Mouse (Mus musculus): ENCODE data around the gene Sorl1. TPM values are rescaled to one million over a fixed set of nuclear protein-coding genes. Genes with fewer than 3 reads are reported as not detected.

Gene Sorl1
- polyA plus RNA-seq, 1 experiment, result 3.5 TPM

DNA sequence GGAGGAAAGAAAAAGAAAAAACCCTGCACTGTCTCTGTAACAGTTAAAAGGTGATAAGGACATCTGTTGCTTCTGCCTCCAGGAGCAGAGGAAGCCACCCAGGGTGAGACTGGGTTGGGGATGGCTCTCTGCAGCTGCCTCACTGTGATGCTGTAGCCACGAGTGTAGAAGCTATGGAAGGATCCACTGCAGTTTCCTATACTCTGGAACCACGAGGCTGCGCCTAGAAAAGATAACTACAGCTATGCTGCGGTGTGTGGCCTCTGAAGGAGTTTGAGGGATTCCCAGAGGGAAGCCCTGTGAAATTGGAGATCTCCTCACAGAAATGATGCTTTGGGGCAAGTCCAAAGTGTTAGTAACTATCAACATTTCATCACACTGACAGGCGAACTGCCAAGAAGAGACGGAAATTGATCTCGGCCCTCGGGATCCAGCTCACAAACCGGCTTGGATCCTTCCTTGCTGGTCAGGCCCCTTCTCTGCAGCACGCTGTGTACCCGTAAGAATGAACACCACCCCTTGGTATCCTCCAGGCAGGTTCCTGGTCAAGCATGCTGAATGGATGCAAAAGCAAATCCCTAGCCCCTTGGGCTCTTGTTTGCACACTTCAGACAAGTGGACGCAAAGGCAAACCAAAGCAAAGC lies 71.3 kb downstream of the Sorl1 start:
- Histone ChIP-seq H3K27ac (ENCODE audit: insufficient read depth, low read length) (no peak overlapping the region), H3K4me3 (ENCODE audit: insufficient read depth, low read length) (no peak overlapping the region), H3K4me1 (ENCODE audit: control insufficient read depth, insufficient read depth, low read length) (0 out of 2 replicates have a peak, but pooled peaks cover 5% of the 10 kb centered on the region)
- no peak for TF ChIP-seq CTCF (IDR thresholded peaks at IDR 0.05; ENCODE audit: borderline replicate concordance, insufficient read depth, low read length)
- no peak for TF ChIP-seq POLR2A (IDR thresholded peaks at IDR 0.05; ENCODE audit: low read depth, low read length)

- TF ChIP-seq CTCF (IDR thresholded peaks at IDR 0.05; ENCODE audit: borderline replicate concordance, insufficient read depth, low read length), result no peak
- TF ChIP-seq POLR2A (IDR thresholded peaks at IDR 0.05; ENCODE audit: low read depth, low read length), result no peak
- Histone ChIP-seq H3K4me1 (ENCODE audit: control insufficient read depth, insufficient read depth, low read length) (0 out of 2 replicates have a peak, but pooled peaks cover 5% of the 10 kb centered on the region), H3K27ac (ENCODE audit: insufficient read depth, low read length) (no peak overlapping the region), H3K4me3 (ENCODE audit: insufficient read depth, low read length) (no peak overlapping the region)
Observed at GRCm38 (mm10) chr9:42048542-42048941, 75.6 kb downstream of the Sorl1 start.

DNA sequence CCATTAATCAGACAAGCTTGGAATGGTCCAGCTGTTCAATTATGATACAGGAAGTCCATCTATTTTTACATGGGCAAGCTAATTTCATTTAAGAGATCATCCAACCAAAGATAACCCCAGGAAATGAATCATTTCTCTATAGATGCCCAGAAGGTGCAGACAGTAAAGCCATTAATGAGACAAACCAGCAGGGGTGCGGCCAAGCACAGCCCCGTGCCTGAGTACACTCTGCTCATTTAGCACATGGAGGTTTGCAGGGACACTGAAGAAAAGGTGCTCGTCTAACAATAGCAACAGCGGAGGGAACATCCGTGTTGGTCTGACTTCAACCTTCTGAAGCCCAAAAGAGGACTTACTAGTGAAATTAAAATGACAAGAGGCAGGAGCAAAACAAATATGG lies 76.3 kb downstream of the Sorl1 start:
- TF ChIP-seq POLR2A (IDR thresholded peaks at IDR 0.05; ENCODE audit: low read depth, low read length) (no peak), CTCF (IDR thresholded peaks at IDR 0.05; ENCODE audit: borderline replicate concordance, insufficient read depth, low read length) (no peak)
- Histone ChIP-seq H3K4me3 (ENCODE audit: insufficient read depth, low read length) (no peak overlapping the region), H3K4me1 (ENCODE audit: control insufficient read depth, insufficient read depth, low read length) (0 out of 2 replicates have a peak, but pooled peaks cover 2% of the 10 kb centered on the region), H3K27ac (ENCODE audit: insufficient read depth, low read length) (no peak overlapping the region)

GRCm38 (mm10) chr9:42046248-42046647 lies 77.8 kb downstream of the Sorl1 start:
- H3K4me3 ChIP-seq (ENCODE audit: insufficient read depth, low read length), result no peak overlapping the region
- H3K4me1 ChIP-seq (ENCODE audit: control insufficient read depth, insufficient read depth, low read length), result no peaks in the 10 kb centered on the region
- H3K27ac ChIP-seq (ENCODE audit: insufficient read depth, low read length), result no peak overlapping the region
- TF ChIP-seq POLR2A (IDR thresholded peaks at IDR 0.05; ENCODE audit: low read depth, low read length) (no peak), CTCF (IDR thresholded peaks at IDR 0.05; ENCODE audit: borderline replicate concordance, insufficient read depth, low read length) (no peak)

GRCm38 (mm10) chr9:42044651-42045050 lies 79.4 kb downstream of the Sorl1 start:
- H3K27ac ChIP-seq (ENCODE audit: insufficient read depth, low read length), result no peak overlapping the region
- H3K4me3 ChIP-seq (ENCODE audit: insufficient read depth, low read length), result no peak overlapping the region

GRCm38 (mm10) chr9:42043934-42044333 lies 80.2 kb downstream of the Sorl1 start:
- Histone ChIP-seq H3K4me1 (ENCODE audit: control insufficient read depth, insufficient read depth, low read length) (no peaks in the 10 kb centered on the region), H3K27ac (ENCODE audit: insufficient read depth, low read length) (no peak overlapping the region), H3K4me3 (ENCODE audit: insufficient read depth, low read length) (no peak overlapping the region)
- TF ChIP-seq POLR2A (IDR thresholded peaks at IDR 0.05; ENCODE audit: low read depth, low read length) (no peak), CTCF (IDR thresholded peaks at IDR 0.05; ENCODE audit: borderline replicate concordance, insufficient read depth, low read length) (no peak)

More at GRCm38 (mm10) chr9:42044651-42045050, 79.4 kb downstream of the Sorl1 start:
- H3K4me1 ChIP-seq (ENCODE audit: control insufficient read depth, insufficient read depth, low read length), result no peaks in the 10 kb centered on the region
- TF ChIP-seq POLR2A (IDR thresholded peaks at IDR 0.05; ENCODE audit: low read depth, low read length) (no peak), CTCF (IDR thresholded peaks at IDR 0.05; ENCODE audit: borderline replicate concordance, insufficient read depth, low read length) (no peak)

DNA sequence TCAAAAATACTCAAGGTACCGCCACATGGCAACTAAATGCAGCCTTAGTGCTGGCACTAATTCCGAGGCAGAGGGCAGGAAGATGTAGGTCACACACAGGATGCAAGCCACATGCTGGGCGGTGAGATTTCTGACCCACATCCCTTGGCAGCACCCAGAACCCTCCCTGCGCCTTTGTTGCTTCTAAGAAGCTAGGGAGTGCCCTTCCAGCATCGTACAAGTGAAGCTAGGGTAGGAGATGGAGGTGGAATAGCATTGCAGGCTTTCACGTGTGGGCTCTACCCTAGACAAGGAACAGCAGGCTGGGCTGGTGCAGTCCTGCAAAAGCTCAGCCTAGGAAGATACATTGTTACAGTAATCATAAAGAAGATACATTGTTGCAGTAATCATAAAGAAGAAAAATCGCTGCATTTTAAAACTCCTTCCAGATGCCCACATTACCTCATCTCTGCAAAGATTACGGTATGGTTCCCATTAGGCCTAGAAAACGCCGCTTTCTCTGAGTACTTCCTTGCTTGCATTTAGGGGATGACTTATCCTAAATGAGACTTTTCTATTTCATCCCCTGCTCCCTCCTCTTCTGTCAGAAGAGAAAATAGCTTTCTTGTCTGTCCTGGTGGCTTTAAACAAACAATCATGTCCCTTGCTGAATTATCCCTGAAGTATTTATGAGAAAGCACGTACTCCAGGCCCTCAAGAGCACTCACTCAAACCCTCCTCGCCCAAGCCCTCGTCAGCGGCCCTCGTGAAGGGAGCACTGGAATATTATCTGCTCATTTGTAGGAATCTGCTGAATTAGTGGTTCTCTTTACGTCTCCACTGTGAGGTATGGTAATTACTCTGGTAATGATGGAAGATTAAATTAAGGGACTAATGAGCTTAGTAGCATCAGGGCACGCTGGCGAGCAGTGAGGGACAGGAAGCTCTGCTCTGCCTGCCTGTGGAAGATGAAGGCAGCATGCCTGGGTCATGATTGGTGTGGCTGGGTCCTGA lies 84.8 kb downstream of the Sorl1 start:
- Histone ChIP-seq H3K27ac (ENCODE audit: insufficient read depth, low read length) (no peak overlapping the region), H3K4me1 (ENCODE audit: control insufficient read depth, insufficient read depth, low read length) (no peaks in the 10 kb centered on the region), H3K4me3 (ENCODE audit: insufficient read depth, low read length) (no peak overlapping the region)
- TF ChIP-seq CTCF (IDR thresholded peaks at IDR 0.05; ENCODE audit: borderline replicate concordance, insufficient read depth, low read length) (no peak), POLR2A (IDR thresholded peaks at IDR 0.05; ENCODE audit: low read depth, low read length) (no peak)

GRCm38 (mm10) chr9:42036885-42037284 lies 87.2 kb downstream of the Sorl1 start:
- TF ChIP-seq POLR2A (IDR thresholded peaks at IDR 0.05; ENCODE audit: low read depth, low read length) (no peak), CTCF (IDR thresholded peaks at IDR 0.05; ENCODE audit: borderline replicate concordance, insufficient read depth, low read length) (no peak)
- H3K27ac ChIP-seq (ENCODE audit: insufficient read depth, low read length), result no peak overlapping the region
- H3K4me1 ChIP-seq (ENCODE audit: control insufficient read depth, insufficient read depth, low read length), result no peaks in the 10 kb centered on the region
- no peak overlapping the region for H3K4me3 ChIP-seq (ENCODE audit: insufficient read depth, low read length)

GRCm38 (mm10) chr9:42035995-42036394 lies 88.1 kb downstream of the Sorl1 start:
- Histone ChIP-seq H3K4me1 (ENCODE audit: control insufficient read depth, insufficient read depth, low read length) (no peaks in the 10 kb centered on the region), H3K27ac (ENCODE audit: insufficient read depth, low read length) (no peak overlapping the region), H3K4me3 (ENCODE audit: insufficient read depth, low read length) (no peak overlapping the region)
- TF ChIP-seq CTCF (IDR thresholded peaks at IDR 0.05; ENCODE audit: borderline replicate concordance, insufficient read depth, low read length), result no peak
- no peak for TF ChIP-seq POLR2A (IDR thresholded peaks at IDR 0.05; ENCODE audit: low read depth, low read length)
